Mouse (Mus musculus): Measurements from ENCODE around the gene Gm17622.

The Gm17622 gene

DNA sequence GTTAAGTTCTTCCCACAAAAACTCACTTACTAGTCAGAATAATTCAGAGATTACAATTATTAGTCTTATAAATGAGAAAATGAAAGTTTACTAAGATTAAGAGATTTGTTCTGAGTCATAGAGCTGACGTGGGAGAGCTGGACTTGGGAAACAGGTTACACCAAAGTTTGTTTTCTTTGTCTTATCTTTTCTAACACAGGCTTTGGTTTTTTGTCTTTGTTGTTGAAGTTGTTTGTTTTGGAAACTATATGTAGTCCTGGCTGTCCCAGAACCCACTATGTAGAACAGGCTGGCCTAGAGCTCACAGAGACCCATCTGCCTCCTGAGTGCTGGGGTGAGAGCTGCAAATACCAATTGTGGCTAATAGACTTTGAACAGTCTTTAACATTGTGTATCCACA is 20.7 kb downstream of the Gm17622 start:
- no peak for DNase-seq (ENCODE audit: low spot score)

DNA sequence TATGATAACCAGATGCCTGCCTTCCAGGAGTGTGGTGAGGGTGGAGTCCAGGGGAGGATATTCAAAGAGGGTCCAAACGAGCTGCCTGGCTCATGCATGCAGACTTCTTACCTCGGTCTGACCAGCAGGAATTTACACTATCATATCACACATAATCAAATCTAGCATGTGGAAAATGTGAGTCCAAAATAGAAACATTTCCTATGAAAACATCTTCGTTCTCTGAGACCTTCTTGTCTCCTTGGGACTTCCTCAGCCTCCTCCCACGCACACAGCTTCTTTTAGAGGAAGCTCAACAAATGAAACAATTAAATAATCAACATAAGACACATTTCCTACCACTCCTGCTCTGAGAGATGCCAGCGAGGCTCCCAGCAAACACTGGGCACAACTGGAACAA is 21.4 kb downstream of the Gm17622 start:
- DNase-seq (ENCODE audit: low spot score), result no peak

DNA sequence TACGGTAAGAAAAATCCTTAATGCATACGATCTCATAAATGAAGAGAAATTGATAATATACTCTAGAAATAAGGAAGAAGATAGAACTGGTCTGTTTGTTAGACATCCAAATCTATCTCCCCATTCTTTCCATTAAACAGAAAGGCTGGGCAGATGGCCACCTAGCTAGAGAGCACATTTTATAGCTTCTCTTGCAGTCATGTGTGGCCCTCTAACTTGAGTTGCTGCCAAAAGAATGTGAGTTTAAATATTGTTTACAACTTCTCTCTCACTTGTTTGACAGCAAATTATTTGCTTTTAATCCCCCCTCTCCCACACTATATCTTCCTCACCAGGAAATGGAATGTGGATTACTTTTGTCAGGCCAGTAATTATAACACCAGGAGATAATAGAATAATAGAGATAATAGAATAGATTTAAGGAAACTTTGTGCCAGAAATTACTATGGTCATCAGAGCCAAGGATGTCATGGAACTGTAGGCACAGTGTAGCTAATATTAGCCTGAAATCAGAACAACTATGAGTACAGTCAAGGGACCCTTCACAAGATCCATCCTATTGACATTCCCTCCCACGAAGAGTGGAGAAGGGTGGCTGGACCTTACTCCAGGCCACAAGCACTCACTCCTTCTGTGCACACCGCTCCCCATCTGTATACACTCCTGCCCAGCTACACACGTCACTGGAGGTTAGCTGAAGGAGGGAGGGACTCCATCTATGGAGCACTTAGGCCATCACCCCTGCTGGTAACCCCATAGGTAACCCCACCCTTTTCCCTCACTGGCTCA is 23.8 kb downstream of the Gm17622 start:
- no peak for DNase-seq (ENCODE audit: low spot score)

DNA sequence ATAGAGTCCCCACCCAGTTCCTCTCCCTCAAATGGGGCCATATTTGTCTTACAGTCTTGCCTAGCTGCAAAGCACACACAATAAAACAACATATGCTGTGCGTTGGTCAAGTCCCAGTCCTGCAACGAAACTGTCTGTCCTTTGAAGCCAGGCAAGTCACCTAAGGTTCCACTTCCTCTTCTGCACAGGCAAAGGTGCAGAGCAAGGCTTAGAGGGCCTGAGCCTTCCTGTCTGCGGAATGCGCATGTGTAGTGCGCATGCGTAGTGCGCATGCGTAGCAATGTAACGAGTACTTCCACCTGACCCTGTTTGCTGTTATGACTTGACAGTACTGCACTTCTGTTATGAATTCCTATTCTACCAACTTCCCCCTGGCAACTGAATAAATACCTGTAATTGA is 25.7 kb downstream of the Gm17622 start:
- no peak for DNase-seq (ENCODE audit: low spot score)

DNA sequence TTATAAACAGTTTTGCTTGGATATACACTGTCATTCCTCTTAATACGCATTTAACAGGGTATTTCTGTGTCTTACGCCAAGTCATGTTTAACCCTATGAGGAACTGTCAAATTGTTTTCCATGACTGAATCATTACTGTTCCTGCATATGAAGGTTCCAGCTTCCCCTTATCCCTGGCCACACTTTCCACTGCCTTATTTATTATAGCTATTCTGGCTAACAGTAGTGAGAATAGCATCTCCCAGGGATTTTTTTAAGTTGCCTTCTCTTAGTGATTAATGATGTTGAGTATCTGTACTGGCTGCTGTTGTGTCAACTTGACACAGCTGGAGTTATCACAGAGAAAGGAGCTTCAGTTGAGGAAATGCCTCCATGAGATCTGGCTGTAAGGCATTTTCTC is 26.8 kb downstream of the Gm17622 start:
- DNase-seq (ENCODE audit: low spot score), result no peak

DNA sequence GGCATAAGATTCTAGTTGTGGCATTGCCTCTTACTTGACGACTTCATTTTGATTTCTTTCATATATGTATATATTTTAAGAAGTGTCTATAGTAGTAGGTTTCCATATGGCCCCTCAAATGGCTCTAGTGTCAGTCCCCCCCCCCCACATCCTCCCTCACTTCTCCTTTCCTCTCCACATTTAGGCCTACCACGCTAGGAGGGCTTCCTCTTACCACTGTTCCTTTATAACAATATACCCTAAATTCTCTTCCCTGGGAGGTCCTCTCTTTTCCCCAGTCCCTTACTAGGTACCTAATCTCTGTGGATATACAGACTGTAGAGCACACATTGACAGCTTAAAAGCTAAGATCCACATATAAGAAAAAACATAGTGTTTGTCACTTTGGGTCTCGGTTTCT is 30.8 kb downstream of the Gm17622 start:
- no peak for DNase-seq (ENCODE audit: low spot score)

DNA sequence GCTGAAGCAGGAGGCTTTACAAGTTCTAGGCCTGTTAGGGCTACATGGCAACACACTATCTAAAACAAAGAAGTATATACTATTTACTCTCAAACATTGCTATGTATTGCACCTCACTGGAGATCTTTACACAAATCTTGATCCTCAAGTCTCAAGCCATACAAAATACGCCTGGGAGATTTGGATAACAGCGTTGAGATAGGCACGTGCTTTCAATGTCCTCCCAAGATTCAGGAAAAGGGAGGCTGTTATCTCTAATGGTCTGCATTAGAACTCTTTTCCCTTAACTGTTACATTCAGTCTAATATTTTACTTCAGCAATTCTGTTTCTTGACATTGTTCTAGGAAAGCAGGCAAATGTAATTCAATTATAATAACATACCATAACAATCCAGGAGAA is 36.5 kb downstream of the Gm17622 start:
- no peak for DNase-seq (ENCODE audit: low spot score)

DNA sequence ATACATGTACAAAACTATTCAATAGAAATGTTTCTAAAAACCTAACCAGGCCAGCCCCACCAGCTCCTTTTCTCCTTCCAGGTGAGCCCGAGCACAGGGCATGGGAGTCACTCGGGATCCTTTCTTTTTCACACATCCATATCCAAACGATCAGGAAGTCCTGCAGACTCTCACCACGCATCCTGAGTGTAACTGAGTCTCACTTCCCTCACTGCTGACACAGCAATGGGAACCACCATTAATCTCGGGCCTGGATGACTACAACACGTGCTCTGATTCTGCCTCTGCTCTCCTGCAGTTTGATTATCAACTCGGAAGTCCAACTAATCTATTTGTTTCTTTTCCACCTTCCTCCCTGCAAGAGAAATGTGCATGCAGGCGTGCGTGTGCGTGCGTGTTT is 37.3 kb downstream of the Gm17622 start:
- no peak for DNase-seq (ENCODE audit: low spot score)

DNA sequence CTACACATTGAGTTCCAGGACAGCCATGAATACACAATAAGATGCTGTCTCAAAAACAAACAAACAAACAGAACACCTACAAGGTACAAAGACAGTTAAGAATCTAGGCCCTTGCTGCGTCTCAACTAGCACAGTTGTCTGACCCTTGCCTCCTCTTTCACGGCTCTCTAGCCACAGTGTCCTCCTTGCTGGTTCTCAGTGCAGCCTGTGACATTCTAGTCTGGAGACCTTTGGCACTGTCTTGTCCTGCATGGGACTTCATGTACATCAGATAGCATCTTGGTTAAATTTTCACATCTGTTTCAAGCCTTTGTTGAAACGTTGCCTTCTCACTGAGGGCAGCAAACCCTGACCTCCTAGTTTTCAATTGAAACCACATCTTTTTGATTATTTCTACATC is 38.2 kb downstream of the Gm17622 start:
- no peak for DNase-seq (ENCODE audit: low spot score)

DNA sequence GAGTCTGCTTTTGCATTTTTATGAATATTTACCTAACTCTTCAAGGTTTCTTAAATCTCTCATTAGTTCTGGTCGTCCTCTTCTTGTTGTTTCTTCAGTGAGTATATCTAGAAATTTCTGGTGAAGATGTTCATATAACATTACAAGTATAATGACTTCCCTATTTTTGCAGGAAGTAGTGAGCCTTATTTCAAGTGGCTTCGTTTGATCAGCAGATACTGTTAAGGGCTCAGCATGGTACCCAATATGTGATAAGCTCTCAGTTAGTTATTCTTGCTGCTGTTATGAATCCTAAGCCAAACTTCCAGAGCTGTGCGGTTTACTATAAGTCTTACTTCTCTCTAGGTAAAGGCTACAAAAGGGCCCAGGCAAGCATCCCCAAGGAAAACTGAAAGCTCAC is 39.0 kb downstream of the Gm17622 start:
- DNase-seq (ENCODE audit: low spot score), result no peak

DNA sequence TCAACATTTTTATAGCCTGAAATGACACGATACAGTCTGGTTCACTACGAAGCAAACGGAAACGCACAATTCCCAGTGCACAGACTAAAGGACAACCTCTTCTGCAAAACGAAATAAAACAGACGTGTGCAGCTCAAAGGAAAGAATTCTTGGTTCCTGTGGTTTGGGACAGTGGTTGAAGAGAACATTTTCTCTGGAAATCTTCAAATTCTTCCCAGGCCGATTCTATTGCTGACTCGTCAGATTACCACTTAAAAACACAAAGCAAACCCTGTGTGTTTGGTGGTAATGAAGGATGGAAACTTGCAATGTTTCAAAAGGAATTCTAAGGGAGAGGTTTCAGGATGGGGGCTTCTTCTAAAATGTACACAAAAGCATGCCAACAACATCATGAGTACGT is 39.5 kb downstream of the Gm17622 start:
- no peak for DNase-seq (ENCODE audit: low spot score)

DNA sequence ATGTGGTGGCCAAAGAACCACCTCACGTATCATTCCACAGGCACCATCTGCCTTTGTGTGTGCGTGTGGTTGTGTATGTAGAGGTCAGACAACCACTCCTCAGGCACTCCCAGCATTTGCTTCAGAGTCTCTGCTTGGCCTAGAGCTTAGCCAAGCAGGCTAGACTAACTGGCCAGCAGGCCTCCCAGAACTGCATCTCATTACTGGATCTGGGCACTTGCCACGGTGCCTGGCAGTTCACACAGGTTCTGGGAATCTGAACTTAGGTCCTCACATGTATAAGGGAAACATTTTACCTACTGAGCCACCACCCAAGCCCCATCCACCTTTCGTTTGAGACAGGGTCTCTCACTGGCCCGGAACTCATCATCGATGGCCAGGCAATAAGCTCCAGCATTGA is 41.6 kb downstream of the Gm17622 start:
- DNase-seq (ENCODE audit: low spot score), result no peak

DNA sequence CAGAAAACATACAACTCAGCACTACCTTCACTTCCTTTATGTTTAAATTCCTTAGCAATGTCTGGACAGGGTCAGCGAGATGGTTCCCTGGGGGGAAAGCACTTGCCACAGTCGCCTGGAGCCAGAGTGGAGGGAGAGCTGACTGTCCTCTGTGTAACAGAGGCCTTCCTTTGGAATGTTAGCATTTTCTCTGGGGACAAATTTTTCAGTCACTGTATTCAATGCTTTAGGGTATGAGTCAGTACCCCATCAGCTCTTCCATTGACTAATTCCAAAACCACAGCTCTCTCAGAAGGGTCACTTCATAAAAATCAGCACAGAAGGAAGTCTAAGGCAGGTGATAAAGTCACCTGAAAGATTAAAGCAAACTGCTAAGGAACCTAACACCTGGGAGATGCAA is 43.2 kb downstream of the Gm17622 start:
- no peak for DNase-seq (ENCODE audit: low spot score)

DNA sequence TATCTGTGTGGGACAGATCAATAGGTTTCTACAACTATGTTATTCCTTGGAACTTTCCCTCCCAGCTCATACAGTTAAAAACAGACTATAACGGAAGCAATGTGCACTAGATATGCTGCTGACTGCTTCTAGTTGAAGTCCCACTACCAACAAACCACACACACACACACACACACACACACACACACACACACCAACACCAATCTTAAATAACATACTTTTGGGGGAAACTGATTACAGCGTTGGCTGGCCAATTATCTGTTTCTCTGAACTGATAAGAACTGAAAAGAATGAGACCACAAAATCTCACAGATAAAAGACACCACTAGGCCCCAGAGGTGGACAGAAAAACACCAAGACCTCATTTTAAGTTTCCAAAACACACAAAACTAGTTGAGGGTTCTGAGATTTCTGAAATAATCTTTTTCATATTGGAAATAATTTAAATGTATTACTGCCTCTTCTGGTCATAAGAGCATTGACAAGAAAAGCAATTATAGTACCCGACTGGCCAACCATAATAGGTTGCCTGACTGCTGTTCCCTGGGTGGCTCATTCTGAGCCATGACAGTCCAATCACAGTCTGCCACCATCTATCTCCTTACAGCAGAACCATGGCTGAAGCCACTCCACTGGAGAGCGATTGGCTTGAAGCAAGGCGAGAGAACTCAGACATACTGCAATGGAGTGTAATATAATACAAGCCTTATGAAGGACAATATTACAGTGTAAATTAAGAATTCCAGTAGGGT is 46.5 kb downstream of the Gm17622 start:
- DNase-seq (ENCODE audit: low spot score), result no peak

DNA sequence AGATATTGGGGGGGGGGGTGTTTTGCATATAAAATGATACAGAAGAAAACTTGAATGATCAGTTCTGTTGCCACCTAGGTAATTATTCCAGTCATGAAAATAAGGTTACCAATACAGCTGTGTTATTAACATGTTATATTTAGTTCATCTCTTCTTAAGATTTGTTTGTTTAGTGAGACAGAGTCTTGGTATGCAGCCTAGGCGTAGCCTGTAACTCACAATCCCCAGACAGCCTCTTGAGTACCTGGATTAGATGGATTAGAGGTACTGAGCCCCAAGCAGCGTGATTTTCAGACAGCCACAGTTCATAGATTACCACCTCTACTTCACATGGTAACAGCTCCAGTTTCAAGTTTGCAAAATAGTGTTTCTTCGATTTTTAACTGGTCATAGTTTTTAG is 47.6 kb downstream of the Gm17622 start:
- no peak for DNase-seq (ENCODE audit: low spot score)

Data from embryo, embryonic 10.5 days (tissue).